Mouse (Mus musculus): ENCODE results near the gene Tyms.
A peak's percentile ranks its signal among the peaks of the same experiment; 100 is the strongest.
"Not testable (repeated sequence)": the region's sequence is repeated elsewhere in the genome, so short reads cannot be mapped to it uniquely, and the experiment has no call there.

Tyms gene

GRCm38 (mm10) chr5:30104339-30104738, 30.9 kb upstream of the Tyms start:
- DNase-seq (ENCODE audit: extremely low spot score, low spot score): peak; percentile 63

DNA sequence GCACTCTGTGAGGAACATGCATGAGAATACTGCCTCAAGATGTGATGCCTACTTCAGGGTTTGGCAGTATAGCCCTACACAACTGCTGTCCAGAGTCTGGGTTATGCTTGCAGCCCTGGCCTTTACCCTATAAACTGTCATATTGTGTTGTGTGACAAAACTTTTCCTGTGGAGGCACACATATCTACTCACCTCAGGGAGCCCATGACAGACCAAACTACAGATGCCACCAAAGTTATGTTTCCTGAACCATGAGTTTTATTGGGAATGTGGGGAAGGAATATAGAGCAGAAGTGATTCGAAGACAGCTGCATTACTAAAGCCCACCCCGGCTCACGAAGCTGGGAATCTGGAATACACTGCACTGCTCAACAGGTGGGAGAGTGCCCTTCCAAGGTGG, 29.9 kb upstream of the Tyms start:
- no peak for DNase-seq (ENCODE audit: extremely low spot score, low spot score)

GRCm38 (mm10) chr5:30098260-30098659, 24.8 kb upstream of the Tyms start:
- DNase-seq (ENCODE audit: extremely low spot score, low spot score): no peak

DNA sequence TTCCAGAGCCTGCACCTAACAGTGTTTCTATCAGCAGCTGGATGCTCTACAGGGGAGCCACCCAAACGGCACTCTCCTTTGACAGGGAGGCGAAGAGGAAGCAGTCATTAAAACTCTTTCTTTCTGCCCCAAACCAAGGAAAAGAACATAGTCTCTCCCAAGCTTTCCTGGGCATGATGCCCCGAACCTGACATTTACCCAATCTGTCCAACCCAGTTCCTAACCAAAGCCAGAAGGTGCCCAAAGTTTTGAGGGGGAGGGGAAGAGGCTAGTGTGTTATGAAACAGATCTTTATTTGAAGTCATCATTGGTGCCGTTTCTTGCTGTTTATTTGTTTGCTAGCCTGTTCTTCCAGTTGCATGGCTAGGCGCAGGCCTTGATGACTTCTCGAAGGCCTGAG, 22.3 kb upstream of the Tyms start:
- no peak for DNase-seq (ENCODE audit: extremely low spot score, low spot score)

- no peak for DNase-seq (ENCODE audit: extremely low spot score, low spot score)
These were observed 21.0 kb upstream of the Tyms start for GRCm38 (mm10) chr5:30094399-30094798.

DNA sequence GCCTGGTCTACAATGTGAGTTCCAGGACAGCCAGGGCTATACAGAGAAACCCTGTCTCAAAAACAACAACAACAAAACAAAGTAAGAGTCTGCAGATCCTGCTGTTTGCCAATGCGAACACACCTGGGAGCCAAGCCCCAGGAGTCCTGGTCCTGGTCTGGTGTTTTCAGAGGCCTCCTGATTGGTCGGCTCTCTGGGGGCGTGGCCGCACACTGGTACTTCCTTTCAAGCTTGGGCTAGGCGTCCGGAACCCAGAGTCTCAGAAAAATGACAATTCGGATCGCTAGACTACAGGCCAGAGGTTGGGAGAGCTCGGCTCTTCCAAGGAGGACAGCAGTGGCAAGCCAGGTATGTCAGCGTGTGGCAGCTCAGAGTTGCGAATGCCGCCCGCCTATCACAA, 19.3 kb upstream of the Tyms start:
- no peak for DNase-seq (ENCODE audit: extremely low spot score, low spot score)

GRCm38 (mm10) chr5:30072377-30072776, 1.0 kb downstream of the Tyms start:
- no peak for DNase-seq (ENCODE audit: extremely low spot score, low spot score)

DNA sequence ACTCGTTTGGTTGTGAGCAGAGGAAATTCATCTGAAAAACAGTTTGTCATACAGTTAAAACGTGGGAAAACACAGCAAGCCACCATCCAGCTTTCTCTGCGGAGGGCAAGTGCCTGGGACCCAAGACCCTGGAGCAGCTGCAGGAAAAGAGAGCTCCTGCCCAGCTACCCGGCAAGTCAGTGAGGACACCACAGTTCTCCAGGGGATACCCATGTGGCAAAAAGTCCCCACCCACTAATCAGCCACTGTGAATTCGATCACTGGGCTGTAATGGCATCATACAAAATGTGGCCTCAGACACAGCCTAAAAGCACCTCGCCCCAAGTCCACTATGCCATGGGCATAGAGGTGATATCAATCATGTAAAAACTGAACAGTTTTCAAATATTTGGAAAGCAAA, 1.7 kb downstream of the Tyms start:
- DNase-seq (ENCODE audit: extremely low spot score, low spot score): no peak

- DNase-seq (ENCODE audit: extremely low spot score, low spot score): no peak
These were observed 5.7 kb downstream of the Tyms start for GRCm38 (mm10) chr5:30067726-30068125.

DNA sequence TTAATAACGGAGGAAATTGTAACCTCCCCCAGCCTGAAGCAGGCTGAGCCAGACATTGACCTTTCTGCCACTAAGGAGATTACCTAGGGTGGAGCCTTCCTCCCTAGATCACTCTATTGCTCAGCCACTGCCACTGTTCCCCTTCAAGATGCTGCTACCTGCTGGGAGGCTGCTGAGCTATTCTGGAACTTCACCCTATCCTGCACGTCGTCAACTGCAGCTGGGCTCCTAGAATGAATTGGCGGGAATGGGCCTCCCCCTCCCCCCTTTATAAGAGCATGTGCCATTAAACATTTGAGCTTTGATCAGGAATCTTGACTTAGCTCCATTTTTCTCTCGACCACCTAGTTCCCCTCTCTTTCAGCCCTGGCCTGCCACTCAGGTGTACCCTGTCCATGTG, 13.8 kb downstream of the Tyms start:
- not testable (repeated sequence) for DNase-seq (ENCODE audit: extremely low spot score, low spot score)

DNA sequence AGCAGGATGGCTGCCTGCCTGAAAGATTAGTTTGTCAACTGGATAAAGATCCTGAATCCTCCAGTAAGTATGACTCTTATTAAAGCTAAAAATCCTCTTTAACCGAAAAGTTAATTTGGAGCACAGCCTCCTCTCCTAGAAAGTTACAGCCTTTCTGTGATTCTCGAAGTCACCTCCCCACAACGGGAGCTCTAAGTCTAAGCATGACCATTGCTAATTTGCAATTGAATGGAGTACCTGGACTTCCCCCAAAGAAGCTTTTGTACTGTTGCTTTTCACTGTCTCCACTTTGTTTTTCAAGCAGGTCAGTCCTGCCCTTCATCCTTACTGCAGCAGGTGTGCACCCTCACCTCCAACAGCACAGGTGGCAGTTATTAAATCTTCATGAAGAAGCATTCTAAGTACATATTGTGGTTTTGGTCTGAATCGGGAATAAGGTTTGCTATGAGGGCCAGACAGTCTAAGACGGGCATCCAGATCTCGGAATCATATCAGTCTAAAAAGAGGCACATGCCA, 15.1 kb downstream of the Tyms start:
- no peak for DNase-seq (ENCODE audit: extremely low spot score, low spot score)

- not testable (repeated sequence) for DNase-seq (ENCODE audit: extremely low spot score, low spot score)
These were observed 33.6 kb downstream of the Tyms start for GRCm38 (mm10) chr5:30039841-30040240.

DNA sequence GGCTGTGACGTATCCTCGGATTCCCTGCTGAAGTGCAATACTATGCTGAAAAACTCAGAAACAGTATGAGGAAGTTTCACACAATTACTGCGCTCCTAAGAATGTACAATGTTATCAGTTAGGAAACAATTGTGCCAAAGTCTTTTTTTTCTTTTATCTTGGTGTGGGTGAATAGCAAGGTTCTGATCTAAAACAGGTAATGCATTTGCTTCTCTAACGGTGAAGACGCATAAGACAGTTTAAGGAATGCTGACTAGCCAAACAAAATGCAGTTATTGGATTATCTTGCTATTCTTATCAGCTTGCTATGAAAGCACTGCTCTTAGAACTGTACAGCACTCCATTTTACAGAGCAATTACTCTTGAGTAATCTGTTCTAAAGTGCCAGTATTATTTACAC, 34.1 kb downstream of the Tyms start:
- DNase-seq (ENCODE audit: extremely low spot score, low spot score): not testable (repeated sequence)

DNA sequence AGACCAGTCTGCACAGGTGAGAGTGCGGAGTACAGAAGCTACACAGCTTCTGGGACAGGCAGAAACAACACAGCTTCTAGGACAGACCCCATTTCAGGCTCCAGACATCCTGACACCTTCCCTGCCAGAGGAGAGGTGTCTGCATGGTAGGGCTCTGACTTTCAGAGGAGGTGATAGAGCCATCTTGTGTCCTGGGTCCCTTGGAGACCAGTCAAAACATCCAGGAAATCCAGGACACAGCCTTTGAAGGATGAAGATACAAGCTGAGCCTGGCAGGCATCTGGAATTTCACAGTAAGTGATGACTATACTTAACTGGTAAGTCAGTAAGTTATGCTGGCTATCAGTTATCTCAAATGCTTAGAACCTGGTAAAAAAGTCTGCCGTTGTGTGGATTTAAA, 36.3 kb downstream of the Tyms start:
- not testable (repeated sequence) for DNase-seq (ENCODE audit: extremely low spot score, low spot score)

DNA sequence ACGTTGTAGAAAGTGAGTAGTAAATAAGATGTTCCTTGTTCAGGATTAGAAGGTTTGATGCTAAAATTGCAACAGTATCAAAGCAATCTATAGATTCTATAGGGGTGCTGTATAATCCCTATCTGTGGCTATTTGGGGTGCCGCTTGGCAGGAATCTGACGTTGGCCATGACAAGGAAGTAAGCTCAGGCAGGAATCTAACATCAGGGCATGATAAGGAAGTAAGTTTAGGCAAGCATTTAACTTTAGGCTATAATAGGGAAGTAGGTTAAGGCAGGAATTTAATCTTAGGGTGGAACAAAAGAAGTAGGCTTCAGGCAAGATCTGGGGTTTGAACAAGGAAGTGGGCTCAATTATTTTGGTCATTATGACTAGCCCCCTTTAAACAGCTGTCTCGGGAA, 37.6 kb downstream of the Tyms start:
- not testable (repeated sequence) for DNase-seq (ENCODE audit: extremely low spot score, low spot score)

GRCm38 (mm10) chr5:30014580-30014979, 58.8 kb downstream of the Tyms start:
- DNase-seq (ENCODE audit: extremely low spot score, low spot score): no peak

GRCm38 (mm10) chr5:30012726-30013503, 60.5 kb downstream of the Tyms start, which contains the start of gene Il6:
Il6 (plus strand) TSS chr5:30013114.
- DNase-seq (ENCODE audit: extremely low spot score, low spot score): no peak

All from neural tube, embryonic 10.5 days (tissue).